Mouse (Mus musculus) liver, embryonic 12.5 days (tissue): Measurements from ENCODE around the gene Trpc1. TPM values are rescaled to one million over a fixed set of nuclear protein-coding genes. Genes with fewer than 3 reads are reported as not detected.

Experiments used
- ATAC-seq: fragments of 200-750 bp; cut with Nextera tagmentation; 2 replicates; pipeline ENCODE4 v1.8.0; 2017; ENCODE audit warnings: moderate number of reproducible peaks, mild to moderate bottlenecking, moderate library complexity
- H3K27ac ChIP-seq: fragments of 300-500 bp; sonication (generic); 2 replicates; pipeline ENCODE4 v1.5.1; 2016; ENCODE audit warnings: mild to moderate bottlenecking
- H3K27me3 ChIP-seq: fragments of 300-500 bp; sonication (generic); replicated peaks from 2 replicates; pipeline ENCODE4 v1.6.1; 2016; ENCODE audit warnings: mild to moderate bottlenecking, moderate library complexity
- H3K36me3 ChIP-seq: fragments of 300-500 bp; sonication (generic); 2 replicates; pipeline ENCODE4 v1.6.1; 2016; ENCODE audit warnings: mild to moderate bottlenecking, moderate library complexity
- H3K4me1 ChIP-seq: fragments of 300-500 bp; sonication (generic); 2 replicates; pipeline ENCODE4 v1.6.1; 2016
- H3K4me2 ChIP-seq: fragments of 300-500 bp; sonication (generic); 2 replicates; pipeline ENCODE4 v1.6.1; 2016; ENCODE audit warnings: mild to moderate bottlenecking, moderate library complexity
- H3K4me3 ChIP-seq: fragments of 300-500 bp; sonication (generic); 2 replicates; pipeline ENCODE4 v1.5.1; 2016; ENCODE audit warnings: mild to moderate bottlenecking, moderate library complexity
- H3K9ac ChIP-seq: fragments of 300-500 bp; sonication (generic); 2 replicates; pipeline ENCODE4 v1.6.1; 2016; ENCODE audit warnings: mild to moderate bottlenecking, moderate library complexity
- H3K9me3 ChIP-seq: fragments of 300-500 bp; sonication (generic); replicated peaks from 2 replicates; pipeline ENCODE4 v1.6.1; 2016; ENCODE audit warnings: mild to moderate bottlenecking, moderate library complexity
- WGBS: fragments of 180-500 bp; shearing (Covaris S2); methylation state at CpG from one replicate; pipeline ENCODE4 v1.1.7; 2016; ENCODE audit not compliant: insufficient replicate concordance; 5-methylcytosine and 5-hydroxymethylcytosine counted together
- polyA plus RNA-seq: library from polyadenylated mRNA; unstranded; fragments of >200 nt; fragmentation: Nextera tagmentation; extraction: Ambion mirVana; gene quantifications from 2 replicates; pipeline ENCODE4 v1.2.1, GENCODE M21; 2016

The Trpc1 gene
- polyA plus RNA-seq, 1 experiment from 2014 or later: 0.86 TPM

GRCm38 (mm10) chr9:95695023-95695422 lies 55.2 kb downstream of the Trpc1 start:
- H3K9me3 ChIP-seq: no peaks in the 10 kb centered on the region
- H3K27me3 ChIP-seq: no peaks in the 10 kb centered on the region
- no peak overlapping the region for H3K27ac ChIP-seq
- H3K4me3 ChIP-seq: no peak overlapping the region
- H3K4me1 ChIP-seq: no peaks in the 10 kb centered on the region
- no peak for ATAC-seq
- WGBS: 76% methylated on average over 15 of the region's 15 CpGs
- H3K9ac ChIP-seq: no peak overlapping the region
- no peak overlapping the region for H3K4me2 ChIP-seq
- H3K36me3 ChIP-seq: no peaks in the 10 kb centered on the region; the same call in 1 of the 2 replicates

GRCm38 (mm10) chr9:95694526-95694925 lies 55.6 kb downstream of the Trpc1 start:
- WGBS: 57% methylated on average over 12 of the region's 12 CpGs
- no peaks in the 10 kb centered on the region; the same call in 1 of the 2 replicates for H3K36me3 ChIP-seq
- no peak overlapping the region for H3K4me2 ChIP-seq
- H3K9ac ChIP-seq: no peak overlapping the region
- H3K9me3 ChIP-seq: no peaks in the 10 kb centered on the region
- H3K4me3 ChIP-seq: no peak overlapping the region
- H3K4me1 ChIP-seq: no peaks in the 10 kb centered on the region
- no peaks in the 10 kb centered on the region for H3K27me3 ChIP-seq
- no peak overlapping the region for H3K27ac ChIP-seq
- ATAC-seq: no peak

- no peak overlapping the region for H3K4me3 ChIP-seq
- H3K9ac ChIP-seq: no peak overlapping the region
- no peaks in the 10 kb centered on the region; the same call in 1 of the 2 replicates for H3K36me3 ChIP-seq
- no peaks in the 10 kb centered on the region for H3K4me1 ChIP-seq
- no peak overlapping the region for H3K4me2 ChIP-seq
- no peaks in the 10 kb centered on the region for H3K9me3 ChIP-seq
- H3K27ac ChIP-seq: no peak overlapping the region
- WGBS: 52% methylated on average over 11 of the region's 11 CpGs
- no peak for ATAC-seq
- no peaks in the 10 kb centered on the region for H3K27me3 ChIP-seq
These were observed 56.6 kb downstream of the Trpc1 start for GRCm38 (mm10) chr9:95693528-95694100.

- no peaks in the 10 kb centered on the region; the same call in 1 of the 2 replicates for H3K36me3 ChIP-seq
- H3K4me1 ChIP-seq: no peaks in the 10 kb centered on the region
- no peaks in the 10 kb centered on the region for H3K9me3 ChIP-seq
- no peak overlapping the region for H3K9ac ChIP-seq
- 63% methylated on average over 8 of the region's 8 CpGs for WGBS
- no peak overlapping the region for H3K4me3 ChIP-seq
- no peak overlapping the region for H3K4me2 ChIP-seq
- H3K27me3 ChIP-seq: no peaks in the 10 kb centered on the region
- no peak overlapping the region for H3K27ac ChIP-seq
- ATAC-seq: no peak
These were observed 57.4 kb downstream of the Trpc1 start for GRCm38 (mm10) chr9:95692823-95693222.

GRCm38 (mm10) chr9:95688064-95688463 lies 62.1 kb downstream of the Trpc1 start:
- Histone ChIP-seq H3K27me3 (no peaks in the 10 kb centered on the region), H3K27ac (no peak overlapping the region), H3K9ac (no peak overlapping the region), H3K4me1 (no peaks in the 10 kb centered on the region), H3K36me3 (no peaks in the 10 kb centered on the region), H3K9me3 (no peaks in the 10 kb centered on the region), H3K4me3 (no peak overlapping the region), H3K4me2 (no peak overlapping the region)
- no peak for ATAC-seq
- WGBS: 35% methylated on average over 3 of the region's 3 CpGs

- WGBS: 65% methylated on average over 11 of the region's 11 CpGs
- no peak for ATAC-seq
- no peak overlapping the region for H3K4me2 ChIP-seq
- no peaks in the 10 kb centered on the region for H3K9me3 ChIP-seq
- no peaks in the 10 kb centered on the region for H3K27me3 ChIP-seq
- H3K36me3 ChIP-seq: no peaks in the 10 kb centered on the region
- H3K9ac ChIP-seq: no peak overlapping the region
- no peak overlapping the region for H3K27ac ChIP-seq
- no peaks in the 10 kb centered on the region for H3K4me1 ChIP-seq
- no peak overlapping the region for H3K4me3 ChIP-seq
These were observed 64.3 kb downstream of the Trpc1 start for GRCm38 (mm10) chr9:95685660-95686440.

- no peak for ATAC-seq
- Histone ChIP-seq H3K4me1 (no peaks in the 10 kb centered on the region), H3K27me3 (no peaks in the 10 kb centered on the region), H3K4me2 (no peak overlapping the region), H3K4me3 (no peak overlapping the region), H3K9ac (no peak overlapping the region), H3K36me3 (no peaks in the 10 kb centered on the region), H3K9me3 (0 out of 2 replicates have a peak, but pooled peaks cover 3% of the 10 kb centered on the region), H3K27ac (no peak overlapping the region)
- 76% methylated on average over 11 of the region's 11 CpGs for WGBS
These were observed 69.5 kb downstream of the Trpc1 start for GRCm38 (mm10) chr9:95680691-95681090.

- no peak for ATAC-seq
- H3K4me1 ChIP-seq: no peaks in the 10 kb centered on the region
- H3K4me2 ChIP-seq: no peak overlapping the region
- H3K4me3 ChIP-seq: no peak overlapping the region
- H3K36me3 ChIP-seq: no peaks in the 10 kb centered on the region
- H3K27ac ChIP-seq: no peak overlapping the region
- 63% methylated on average over 7 of the region's 7 CpGs for WGBS
- no peaks in the 10 kb centered on the region for H3K27me3 ChIP-seq
- 0 out of 2 replicates have a peak, but pooled peaks cover 3% of the 10 kb centered on the region for H3K9me3 ChIP-seq
- H3K9ac ChIP-seq: no peak overlapping the region
These were observed 70.2 kb downstream of the Trpc1 start for GRCm38 (mm10) chr9:95679966-95680365.

- Histone ChIP-seq H3K27me3 (no peaks in the 10 kb centered on the region), H3K9ac (no peak overlapping the region), H3K4me2 (no peak overlapping the region), H3K27ac (no peak overlapping the region), H3K36me3 (peaks cover 7% of the 10 kb centered on the region; the same call in 1 of the 2 replicates), H3K4me3 (no peak overlapping the region), H3K9me3 (peaks cover 6% of the 10 kb centered on the region; the same call in 1 of the 2 replicates), H3K4me1 (no peaks in the 10 kb centered on the region)
- no peak for ATAC-seq
- WGBS: 84% methylated on average over 4 of the region's 4 CpGs
These were observed 74.2 kb downstream of the Trpc1 start for GRCm38 (mm10) chr9:95676021-95676420.

- Histone ChIP-seq H3K9ac (no peak overlapping the region), H3K27ac (no peak overlapping the region), H3K36me3 (peaks cover 8% of the 10 kb centered on the region; the same call in 1 of the 2 replicates), H3K4me3 (no peak overlapping the region), H3K27me3 (no peaks in the 10 kb centered on the region), H3K4me2 (no peak overlapping the region), H3K4me1 (no peaks in the 10 kb centered on the region), H3K9me3 (peaks cover 6% of the 10 kb centered on the region; the same call in 1 of the 2 replicates)
- ATAC-seq: no peak
- 74% methylated on average over 9 of the region's 9 CpGs for WGBS
These were observed 75.0 kb downstream of the Trpc1 start for GRCm38 (mm10) chr9:95675064-95675699.

- peaks cover 6% of the 10 kb centered on the region; the same call in 1 of the 2 replicates for H3K9me3 ChIP-seq
- H3K4me1 ChIP-seq: no peaks in the 10 kb centered on the region
- no peak overlapping the region for H3K4me2 ChIP-seq
- no peak overlapping the region for H3K4me3 ChIP-seq
- no peak for ATAC-seq
- no peak overlapping the region for H3K9ac ChIP-seq
- 68% methylated on average over 6 of the region's 6 CpGs for WGBS
- H3K27me3 ChIP-seq: no peaks in the 10 kb centered on the region
- H3K36me3 ChIP-seq: peaks cover 11% of the 10 kb centered on the region; the same call in 1 of the 2 replicates
- H3K27ac ChIP-seq: no peak overlapping the region
These were observed 77.4 kb downstream of the Trpc1 start for GRCm38 (mm10) chr9:95672760-95673159.

GRCm38 (mm10) chr9:95672331-95672730 lies 77.8 kb downstream of the Trpc1 start:
- ATAC-seq: no peak
- Histone ChIP-seq H3K27me3 (no peaks in the 10 kb centered on the region), H3K4me2 (no peak overlapping the region), H3K36me3 (peaks cover 11% of the 10 kb centered on the region; the same call in 1 of the 2 replicates), H3K9me3 (peaks cover 6% of the 10 kb centered on the region; the same call in 1 of the 2 replicates), H3K9ac (no peak overlapping the region), H3K4me3 (no peak overlapping the region), H3K4me1 (no peaks in the 10 kb centered on the region), H3K27ac (no peak overlapping the region)
- 84% methylated on average over 3 of the region's 3 CpGs for WGBS
